ENCODE assay signal across 20 mouse cellular contexts in the genomic region with DNA sequence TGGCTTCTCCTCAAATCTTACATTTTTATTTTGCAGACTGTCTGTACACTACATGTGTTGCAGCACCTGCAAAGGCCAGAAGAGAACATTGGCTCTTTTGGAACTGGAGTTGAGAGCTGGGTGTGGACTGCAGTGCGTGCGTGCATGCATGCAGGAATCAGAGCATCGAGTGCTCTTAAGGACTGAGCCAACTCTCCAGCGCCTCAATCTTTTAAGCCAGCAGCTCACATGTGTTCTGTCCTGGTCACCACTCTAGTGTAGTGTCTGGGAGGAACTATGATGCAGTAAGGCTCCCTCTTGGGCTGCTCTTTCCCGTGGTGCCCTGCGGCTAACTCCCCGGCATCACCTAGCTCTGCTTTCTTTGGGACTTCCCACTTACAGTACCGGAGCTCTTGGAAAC. TPM values are rescaled to one million over a fixed set of nuclear protein-coding genes. Genes with fewer than 3 reads are reported as not detected.
A peak's percentile ranks its signal among the peaks of the same experiment; 100 is the strongest.
DNase-seq lines count a peak whose midpoint lies in the region; ATAC-seq lines count a peak whose summit lies in the region.
"Had no signal": no experiment of that assay in that cellular context is flagged by ENCODE, and none has a peak within 500 bp of the region (broad histone marks: within the 10 kb centered on the region; RNA-seq: fewer than 3 reads in every experiment).

No protein-coding gene starts in this region.

- H3K27ac ChIP-seq in lung, embryonic 16.5 days (ENCODE audit: low read length) = peak overlapping the region; percentile 29
- H3K27ac ChIP-seq: embryonic facial prominence, embryonic 13.5 days; embryonic facial prominence, embryonic 15.5 days; forebrain, embryonic 10.5 days; forebrain, embryonic 12.5 days had no signal

- no peak overlapping the region for H3K9ac ChIP-seq in lung, embryonic 16.5 days (ENCODE audit: low read length)
- H3K9ac ChIP-seq: embryonic facial prominence, embryonic 13.5 days; embryonic facial prominence, embryonic 15.5 days; forebrain, embryonic 12.5 days had no signal

- H3K27me3 ChIP-seq in lung, embryonic 16.5 days (ENCODE audit: control insufficient read depth, insufficient read depth, low read depth, low read length) = no peaks in the 10 kb centered on the region
- H3K27me3 ChIP-seq: embryonic facial prominence, embryonic 13.5 days; embryonic facial prominence, embryonic 15.5 days; forebrain, embryonic 12.5 days had no signal

- peak; percentile 54 for ATAC-seq in lung, embryonic 16.5 days (ENCODE audit: low read depth)
- ATAC-seq: forebrain, embryonic 14.5 days; forebrain, embryonic 16.5 days had no signal

- peaks cover 16% of the 10 kb centered on the region for H3K36me3 ChIP-seq in lung, embryonic 16.5 days (ENCODE audit: control insufficient read depth, insufficient read depth, low read length)

- peak; percentile 18 for DNase-seq in cerebellum, adult 11-12 months
- DNase-seq in cerebellum, postnatal 14 days = no peak
- peak; percentile 23 for DNase-seq in cerebellum, adult 9-11 months
- no peak for DNase-seq in cerebellum, adult 8-10 months
- no peak for DNase-seq in lung, postnatal 36 days
- DNase-seq in right cerebral cortex, postnatal 14 days = peak; percentile 5
- DNase-seq in right cerebral cortex, postnatal 10 days (ENCODE audit: low spot score in 2 of 2) = no peak
- DNase-seq: adrenal gland, adult 2 months; adrenal gland, postnatal 10 days; adrenal gland, postnatal 25 days; embryo, embryonic 11 days had no signal

- no peak overlapping the region for H3K4me2 ChIP-seq in lung, embryonic 16.5 days (ENCODE audit: low read depth, low read length)
- H3K4me2 ChIP-seq: embryonic facial prominence, embryonic 13.5 days; embryonic facial prominence, embryonic 15.5 days; forebrain, embryonic 12.5 days had no signal

- 75% methylated on average over 8 of the region's 8 CpGs for WGBS in lung, embryonic 16.5 days

- H3K4me1 ChIP-seq in lung, embryonic 16.5 days (replicated peaks; ENCODE audit: control insufficient read depth, insufficient read depth, low read length) = peaks cover 22% of the 10 kb centered on the region

- H3K4me3 ChIP-seq in lung, embryonic 16.5 days (ENCODE audit: low read length) = no peak overlapping the region
- H3K4me3 ChIP-seq: embryonic facial prominence, embryonic 13.5 days; embryonic facial prominence, embryonic 15.5 days; erythroblast, embryonic 14.5 days; forebrain, embryonic 10.5 days; forebrain, embryonic 12.5 days had no signal

- H3K9me3 ChIP-seq in lung, embryonic 16.5 days (ENCODE audit: control insufficient read depth, low read length) = no peaks in the 10 kb centered on the region
- H3K9me3 ChIP-seq: embryonic facial prominence, embryonic 13.5 days; embryonic facial prominence, embryonic 15.5 days; forebrain, embryonic 10.5 days; forebrain, embryonic 12.5 days had no signal

RNA-seq across cellular contexts. Expression of gene Susd2, which starts 1.8 kb away (rescaled TPM):
- polyA plus RNA-seq in lung, embryonic 16.5 days (2015; fragmentation: Nextera tagmentation; extraction: Ambion mirVana) = 11.0 and 13.0 TPM in 2 replicates

RNA-seq across cellular contexts. Expression of gene Ggt5, which starts 56.5 kb away (rescaled TPM):
- polyA plus RNA-seq in lung, embryonic 16.5 days (2015; fragmentation: Nextera tagmentation; extraction: Ambion mirVana) = 2.5 and 5.2 TPM in 2 replicates
- polyA plus RNA-seq: C2C12; erythroblast, embryonic 14.5 days had no signal

Comparison
In these comparisons a context has a peak if more than half of its experiments do, and no peak if none do; other contexts are left out.
1. DNase-seq: peak in cerebellum, adult 11-12 months (single experiment), cerebellum, adult 9-11 months (single experiment) and right cerebral cortex, postnatal 14 days (single experiment); none in cerebellum, postnatal 14 days (0 of 2), cerebellum, adult 8-10 months (single experiment), lung, postnatal 36 days (single experiment) and right cerebral cortex, postnatal 10 days (0 of 2).